Mouse (Mus musculus): Measurements from ENCODE around the gene Dnase2a. TPM values are rescaled to one million over a fixed set of nuclear protein-coding genes. Genes with fewer than 3 reads are reported as not detected.

The Dnase2a gene
- polyA plus RNA-seq, 1 experiment from 2014 or later: 14.8 TPM

DNA sequence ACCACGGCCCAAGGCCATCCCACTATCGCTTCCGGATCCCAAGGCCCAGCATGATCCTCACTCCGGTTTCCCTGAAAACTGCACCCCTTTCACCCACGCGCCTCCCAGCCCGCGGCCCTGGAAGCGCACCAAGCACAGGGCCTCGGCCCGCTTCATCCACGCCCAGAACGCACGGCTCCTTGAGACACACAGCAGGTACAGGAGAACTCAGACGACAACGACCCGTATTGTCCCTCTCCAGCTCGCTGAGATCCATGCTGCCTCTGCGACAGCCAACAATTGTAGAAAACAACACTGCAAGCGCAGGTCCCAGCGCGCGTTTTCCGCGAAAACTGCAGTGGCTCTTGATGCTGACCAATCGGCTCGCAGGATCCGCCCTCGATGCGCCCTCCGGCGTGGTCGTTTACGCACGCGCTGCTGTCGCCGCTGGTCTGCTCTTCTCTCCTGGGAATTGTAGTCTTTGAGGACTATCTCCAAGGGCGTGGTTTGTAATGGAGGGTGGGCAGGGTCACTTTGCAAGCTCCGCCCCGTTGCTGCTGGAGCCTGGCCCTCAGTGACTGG, 57.5 kb downstream of the Dnase2a start:
- Histone ChIP-seq H3K27me3 (no peaks in the 10 kb centered on the region), H3K27ac (peak overlapping the region; percentile 78), H3K4me3 (peak overlapping the region; percentile 65), H3K4me1 (peaks cover 26% of the 10 kb centered on the region), H3K4me2 (replicated peaks) (peak overlapping the region; percentile 80), H3K36me3 (peaks cover 20% of the 10 kb centered on the region), H3K9ac (peak overlapping the region; percentile 72), H3K9me3 (no peaks in the 10 kb centered on the region)
- WGBS: under 1% methylated on average over 41 of the region's 41 CpGs
- ATAC-seq (ENCODE audit: insufficient number of reproducible peaks, insufficient read depth, low FRiP score, low TSS enrichment): peak; percentile 47

DNA sequence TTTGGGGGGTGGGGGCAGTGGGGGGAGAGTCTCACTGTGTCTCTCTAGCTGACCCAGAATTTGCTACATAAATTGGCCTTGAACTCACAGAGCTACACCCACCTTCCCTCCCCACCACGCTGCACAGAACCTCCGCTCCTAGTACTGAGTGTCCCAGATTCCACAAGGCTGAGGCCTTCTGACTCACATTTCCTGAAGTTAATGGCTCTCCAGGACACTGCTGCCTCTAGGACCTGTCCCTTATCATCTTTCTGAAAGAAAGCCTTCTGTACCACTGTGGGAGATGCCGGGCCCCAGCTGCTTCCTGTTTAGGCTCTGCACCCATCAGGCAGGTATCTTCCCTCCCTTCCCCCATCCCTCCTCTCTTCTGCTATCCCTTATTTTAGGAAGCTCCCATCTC, 58.2 kb downstream of the Dnase2a start:
- Histone ChIP-seq H3K27me3 (no peaks in the 10 kb centered on the region), H3K4me2 (replicated peaks) (peak overlapping the region; percentile 80), H3K4me1 (peaks cover 32% of the 10 kb centered on the region), H3K9ac (no peak overlapping the region), H3K4me3 (no peak overlapping the region), H3K9me3 (no peaks in the 10 kb centered on the region), H3K36me3 (peaks cover 20% of the 10 kb centered on the region), H3K27ac (0 out of 2 replicates have a peak overlapping the region, but pooled peaks have one; percentile 30)
- WGBS: 48% methylated on average over 3 of the region's 3 CpGs
- no peak for ATAC-seq (ENCODE audit: insufficient number of reproducible peaks, insufficient read depth, low FRiP score, low TSS enrichment)

DNA sequence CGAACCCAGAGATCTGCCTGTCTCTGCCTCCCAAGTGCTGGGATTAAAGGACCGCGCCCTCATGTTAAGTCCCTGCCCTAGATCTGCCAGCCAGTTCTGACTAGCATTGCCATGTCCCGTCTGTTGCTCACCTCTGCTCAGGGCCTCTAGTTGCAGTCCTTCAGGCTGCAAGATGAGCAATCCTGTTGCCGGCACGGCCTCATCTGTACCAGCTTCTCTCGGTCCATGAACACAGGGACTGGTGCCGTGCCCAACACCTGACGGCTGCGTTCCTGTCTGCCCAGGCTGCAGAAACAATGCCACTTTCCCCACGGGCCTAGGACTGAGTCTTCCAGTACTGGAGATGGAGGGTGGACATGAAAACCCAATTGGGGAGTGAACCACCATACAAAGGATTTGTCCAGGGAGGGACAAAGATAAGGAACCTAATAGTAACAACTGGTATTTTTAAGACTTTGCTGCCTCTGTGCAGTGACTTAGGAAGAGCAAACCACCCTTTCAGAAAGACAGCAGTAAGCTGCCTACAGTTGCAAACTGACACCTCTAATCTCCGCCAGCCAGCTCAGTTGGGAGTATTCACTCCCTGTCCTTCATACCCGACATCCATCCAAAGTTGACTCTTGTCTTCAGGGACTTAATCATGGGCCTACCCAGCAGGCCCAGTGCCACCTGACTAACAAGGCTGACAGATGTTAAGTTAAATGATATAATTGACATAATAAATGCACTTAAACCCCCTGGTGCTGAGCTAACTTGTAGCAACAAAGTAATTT, 59.4 kb downstream of the Dnase2a start:
- Histone ChIP-seq H3K27ac (no peak overlapping the region), H3K27me3 (no peaks in the 10 kb centered on the region), H3K4me1 (peaks cover 32% of the 10 kb centered on the region), H3K4me3 (no peak overlapping the region), H3K9ac (no peak overlapping the region), H3K4me2 (replicated peaks) (no peak overlapping the region), H3K9me3 (no peaks in the 10 kb centered on the region), H3K36me3 (peaks cover 27% of the 10 kb centered on the region)
- 84% methylated on average over 13 of the region's 13 CpGs for WGBS
- ATAC-seq (ENCODE audit: insufficient number of reproducible peaks, insufficient read depth, low FRiP score, low TSS enrichment): no peak

DNA sequence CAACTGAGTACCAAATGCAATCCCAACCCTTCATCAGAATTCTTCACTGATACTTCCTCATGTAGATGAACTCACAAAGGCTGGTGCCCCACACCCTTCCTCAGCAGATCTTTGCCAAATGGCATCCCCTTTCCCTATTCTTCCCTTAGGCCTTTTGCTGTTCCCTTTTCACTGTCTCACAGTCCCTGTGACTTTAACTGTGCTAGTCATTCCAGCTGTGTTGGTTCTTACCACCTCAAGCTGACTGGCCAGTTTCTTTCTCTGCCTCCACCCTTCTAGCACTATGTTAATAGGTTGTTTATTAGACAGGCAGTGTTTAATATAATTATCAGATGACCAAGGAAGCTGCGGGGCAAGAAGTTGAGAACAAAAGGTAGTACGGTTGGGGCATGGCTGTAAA, 60.3 kb downstream of the Dnase2a start:
- 23% methylated on average over 2 of the region's 2 CpGs for WGBS
- peaks cover 30% of the 10 kb centered on the region for H3K36me3 ChIP-seq
- H3K27me3 ChIP-seq: no peaks in the 10 kb centered on the region
- no peaks in the 10 kb centered on the region for H3K9me3 ChIP-seq
- H3K27ac ChIP-seq: peak overlapping the region; percentile 85
- ATAC-seq (ENCODE audit: insufficient number of reproducible peaks, insufficient read depth, low FRiP score, low TSS enrichment): no peak
- H3K4me3 ChIP-seq: peak overlapping the region; percentile 83
- peaks cover 32% of the 10 kb centered on the region for H3K4me1 ChIP-seq
- peak overlapping the region; percentile 90 for H3K9ac ChIP-seq
- peak overlapping the region; percentile 93 for H3K4me2 ChIP-seq (replicated peaks)

DNA sequence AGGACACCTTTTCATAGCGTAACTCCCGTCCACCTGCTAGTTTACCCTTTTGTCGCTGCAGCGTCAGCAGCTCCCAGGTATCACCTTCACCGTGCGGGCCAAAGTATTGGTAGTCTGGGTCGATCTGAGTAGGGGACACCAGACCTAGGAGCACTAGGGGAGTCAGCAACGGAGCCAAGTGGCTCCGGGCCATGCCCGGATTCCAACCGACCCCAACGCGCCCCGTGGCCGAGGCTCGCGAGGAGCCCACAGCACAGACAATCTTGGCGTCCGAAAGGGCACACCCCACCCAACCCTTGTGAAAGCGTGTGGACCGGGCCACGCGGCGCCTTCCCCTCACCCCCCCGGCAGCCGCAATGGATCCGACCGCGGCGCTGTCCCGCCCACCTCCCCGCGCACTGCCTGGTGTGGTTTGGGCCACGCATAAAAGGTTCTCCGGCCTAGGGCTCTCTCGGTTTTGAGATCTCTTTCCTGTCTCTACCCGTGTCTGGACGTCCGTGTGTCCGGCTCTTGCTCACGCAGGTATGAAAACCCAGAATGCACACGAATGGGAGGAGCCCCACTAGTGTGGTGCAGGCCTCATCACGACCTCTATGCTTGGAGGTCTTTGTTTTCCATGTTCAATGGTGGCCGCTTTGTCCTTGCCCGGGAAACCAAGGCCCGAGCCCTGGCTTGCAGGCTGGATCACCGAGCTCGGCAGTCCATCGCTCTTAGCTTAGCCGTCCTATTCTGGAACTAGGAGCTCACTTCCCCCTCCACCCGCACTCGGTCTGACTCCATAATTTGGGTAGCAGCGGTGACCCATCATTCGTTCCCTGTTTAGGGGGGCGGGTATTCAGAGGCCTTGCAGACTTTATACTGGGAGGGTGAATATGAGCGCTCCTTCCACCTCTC, 61.1 kb downstream of the Dnase2a start, which contains the start of the genes Gm49661, Prdx2 and Rnaseh2a:
Gene Gm49661 (minus strand): TSS at position 193 of the 894 bp plus-strand sequence.
Gene Prdx2 (plus strand): TSS at position 347 of the 894 bp plus-strand sequence.
Gene Rnaseh2a (minus strand): TSS at position 527 of the 894 bp plus-strand sequence.
- ATAC-seq (ENCODE audit: insufficient number of reproducible peaks, insufficient read depth, low FRiP score, low TSS enrichment): peak; percentile 65
- H3K4me1 ChIP-seq: peaks cover 32% of the 10 kb centered on the region
- peak within 1 kb of the TSS; percentile 93 for H3K4me2 ChIP-seq (replicated peaks)
- no peaks in the 10 kb centered on the region for H3K9me3 ChIP-seq
- WGBS: under 1% methylated on average over 56 of the region's 56 CpGs
- H3K4me3 ChIP-seq: peak within 1 kb of the TSS; percentile 83
- H3K27ac ChIP-seq: peak within 1 kb of the TSS; percentile 85
- H3K9ac ChIP-seq: peak within 1 kb of the TSS; percentile 90
- peaks cover 35% of the 10 kb centered on the region for H3K36me3 ChIP-seq
- H3K27me3 ChIP-seq: no peaks in the 10 kb centered on the region

DNA sequence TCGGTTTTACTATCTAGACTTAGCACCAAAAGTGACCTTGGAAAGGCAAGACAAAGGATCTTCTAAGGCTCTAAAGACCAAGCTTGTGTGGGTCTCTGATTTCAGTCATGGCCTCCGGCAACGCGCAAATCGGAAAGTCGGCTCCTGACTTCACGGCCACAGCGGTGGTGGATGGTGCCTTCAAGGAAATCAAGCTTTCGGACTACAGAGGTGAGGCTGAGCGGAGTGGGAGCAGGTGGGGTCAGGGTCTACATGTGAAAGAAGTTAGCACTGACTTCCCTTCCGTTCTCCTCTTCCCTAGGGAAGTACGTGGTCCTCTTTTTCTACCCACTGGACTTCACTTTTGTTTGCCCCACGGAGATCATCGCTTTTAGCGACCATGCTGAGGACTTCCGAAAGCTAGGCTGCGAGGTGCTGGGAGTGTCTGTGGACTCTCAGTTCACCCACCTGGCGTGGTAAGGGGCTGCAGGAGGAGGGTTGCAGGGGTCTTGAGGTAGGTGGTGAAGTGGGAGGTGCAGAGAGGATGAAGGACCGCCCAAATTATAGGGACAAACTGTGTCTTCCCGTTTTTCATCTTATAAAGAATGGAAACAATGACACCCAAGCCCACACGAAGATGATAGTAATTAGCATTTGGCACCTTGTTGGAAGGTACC, 61.9 kb downstream of the Dnase2a start:
- Histone ChIP-seq H3K36me3 (peaks cover 35% of the 10 kb centered on the region), H3K27ac (peak overlapping the region; percentile 85), H3K4me1 (peaks cover 28% of the 10 kb centered on the region), H3K27me3 (no peaks in the 10 kb centered on the region), H3K4me2 (replicated peaks) (peak overlapping the region; percentile 93), H3K4me3 (peak overlapping the region; percentile 83), H3K9me3 (no peaks in the 10 kb centered on the region), H3K9ac (peak overlapping the region; percentile 90)
- WGBS: 9% methylated on average over 21 of the region's 21 CpGs
- ATAC-seq (ENCODE audit: insufficient number of reproducible peaks, insufficient read depth, low FRiP score, low TSS enrichment): no peak

DNA sequence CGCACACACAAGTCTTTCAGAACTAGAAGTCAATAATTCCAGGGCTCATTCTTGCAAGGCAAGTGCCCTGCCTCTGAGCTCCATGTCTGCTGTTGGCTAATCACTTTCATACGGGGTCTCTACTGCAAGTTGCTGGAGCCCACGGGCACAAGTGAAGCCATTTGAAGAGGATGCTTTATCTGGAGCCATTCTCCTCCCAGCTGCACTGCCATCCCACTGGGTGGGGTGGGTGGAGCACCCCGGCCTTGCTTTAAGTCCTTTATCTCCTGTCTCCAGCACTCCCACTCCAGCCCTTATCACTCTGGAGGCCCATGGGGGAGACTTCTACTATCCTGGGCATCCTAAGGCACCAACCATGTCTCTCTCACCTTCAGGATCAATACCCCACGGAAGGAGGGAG, 62.6 kb downstream of the Dnase2a start:
- Histone ChIP-seq H3K9me3 (no peaks in the 10 kb centered on the region), H3K27ac (0 out of 2 replicates have a peak overlapping the region, but pooled peaks have one; percentile 85), H3K27me3 (no peaks in the 10 kb centered on the region), H3K4me1 (peaks cover 32% of the 10 kb centered on the region), H3K4me3 (peak overlapping the region; percentile 83), H3K36me3 (peaks cover 35% of the 10 kb centered on the region), H3K9ac (peak overlapping the region; percentile 90), H3K4me2 (replicated peaks) (peak overlapping the region; percentile 93)
- WGBS: 60% methylated on average over 5 of the region's 5 CpGs
- ATAC-seq (ENCODE audit: insufficient number of reproducible peaks, insufficient read depth, low FRiP score, low TSS enrichment): no peak

Small RNAs within 50 kb of the gene (microRNA-seq; reads per million reads assigned to microRNA genes)
- gene Gm24197: not detected
- 3.6 reads per million, percentile 16 among the genes with 10 or more reads in this experiment for gene Mir7069

Other genes with a start within 250 kb of the Dnase2a start
- 94.5 and 97.0 TPM in 2 replicates for gene Ier2, start 245.7 kb upstream of the Dnase2a start, polyA plus RNA-seq (2016; fragmentation: Nextera tagmentation; extraction: Ambion mirVana)
- gene Trmt1, start 222.3 kb upstream of the Dnase2a start, polyA plus RNA-seq (2016; fragmentation: Nextera tagmentation; extraction: Ambion mirVana): 71.2 and 73.6 TPM in 2 replicates
- 19.4 and 20.8 TPM in 2 replicates for gene Nacc1, start 220.7 kb upstream of the Dnase2a start, polyA plus RNA-seq (2016; fragmentation: Nextera tagmentation; extraction: Ambion mirVana)
- 4.9 and 5.0 TPM in 2 replicates for gene Lyl1, start 207.1 kb upstream of the Dnase2a start, polyA plus RNA-seq (2016; fragmentation: Nextera tagmentation; extraction: Ambion mirVana)
- 7.1 and 7.4 TPM in 2 replicates for gene G430095P16Rik, start 185.6 kb upstream of the Dnase2a start, polyA plus RNA-seq (2016; fragmentation: Nextera tagmentation; extraction: Ambion mirVana)
- 18.4 and 21.2 TPM in 2 replicates for gene Nfix, start 108.2 kb upstream of the Dnase2a start, polyA plus RNA-seq (2016; fragmentation: Nextera tagmentation; extraction: Ambion mirVana)
- 5.3 and 5.5 TPM in 2 replicates for gene Dand5, start 85.7 kb upstream of the Dnase2a start, polyA plus RNA-seq (2016; fragmentation: Nextera tagmentation; extraction: Ambion mirVana)
- gene Gadd45gip1, start 77.0 kb upstream of the Dnase2a start, polyA plus RNA-seq (2016; fragmentation: Nextera tagmentation; extraction: Ambion mirVana): 46.7 and 46.8 TPM in 2 replicates
- gene Rad23a, start 67.9 kb upstream of the Dnase2a start, polyA plus RNA-seq (2016; fragmentation: Nextera tagmentation; extraction: Ambion mirVana): 96.0 TPM in 2 replicates
- gene Calr, start 61.6 kb upstream of the Dnase2a start, polyA plus RNA-seq (2016; fragmentation: Nextera tagmentation; extraction: Ambion mirVana): 919 and 944 TPM in 2 replicates
- gene Farsa, start 51.6 kb upstream of the Dnase2a start, polyA plus RNA-seq (2016; fragmentation: Nextera tagmentation; extraction: Ambion mirVana): 106 and 108 TPM in 2 replicates
- gene Syce2, start 36.4 kb upstream of the Dnase2a start, polyA plus RNA-seq (2016; fragmentation: Nextera tagmentation; extraction: Ambion mirVana): 84.1 and 91.7 TPM in 2 replicates
- gene Gcdh, start 14.6 kb upstream of the Dnase2a start, polyA plus RNA-seq (2016; fragmentation: Nextera tagmentation; extraction: Ambion mirVana): 44.3 and 45.2 TPM in 2 replicates
- gene Klf1, start 6.6 kb upstream of the Dnase2a start, polyA plus RNA-seq (2016; fragmentation: Nextera tagmentation; extraction: Ambion mirVana): 4.7 and 5.4 TPM in 2 replicates
- gene Mast1, start 28.8 kb downstream of the Dnase2a start, polyA plus RNA-seq (2016; fragmentation: Nextera tagmentation; extraction: Ambion mirVana): 5.3 and 5.7 TPM in 2 replicates
- gene Rtbdn, start 38.4 kb downstream of the Dnase2a start, polyA plus RNA-seq (2016; fragmentation: Nextera tagmentation; extraction: Ambion mirVana): 0.50 and 0.52 TPM in 2 replicates
- not detected in 2 replicates for gene Gm49661, start 60.9 kb downstream of the Dnase2a start, polyA plus RNA-seq (2016; fragmentation: Nextera tagmentation; extraction: Ambion mirVana)
- gene Prdx2, start 61.0 kb downstream of the Dnase2a start, polyA plus RNA-seq (2016; fragmentation: Nextera tagmentation; extraction: Ambion mirVana): 1,038 and 1,130 TPM in 2 replicates
- 104 and 115 TPM in 2 replicates for gene Rnaseh2a, start 61.2 kb downstream of the Dnase2a start, polyA plus RNA-seq (2016; fragmentation: Nextera tagmentation; extraction: Ambion mirVana)
- gene Junb, start 70.2 kb downstream of the Dnase2a start, polyA plus RNA-seq (2016; fragmentation: Nextera tagmentation; extraction: Ambion mirVana): 8.0 and 9.0 TPM in 2 replicates
- 20.6 TPM in 2 replicates for gene Hook2, start 82.0 kb downstream of the Dnase2a start, polyA plus RNA-seq (2016; fragmentation: Nextera tagmentation; extraction: Ambion mirVana)
- 0.08 TPM in 1 of 2 replicates, not detected in the other for gene Best2, start 106.0 kb downstream of the Dnase2a start, polyA plus RNA-seq (2016; fragmentation: Nextera tagmentation; extraction: Ambion mirVana)
- 125 and 132 TPM in 2 replicates for gene Asna1, start 116.7 kb downstream of the Dnase2a start, polyA plus RNA-seq (2016; fragmentation: Nextera tagmentation; extraction: Ambion mirVana)
- gene Trir, start 118.3 kb downstream of the Dnase2a start, polyA plus RNA-seq (2016; fragmentation: Nextera tagmentation; extraction: Ambion mirVana): 160 and 176 TPM in 2 replicates
- 31.7 and 33.3 TPM in 2 replicates for gene Tnpo2, start 128.4 kb downstream of the Dnase2a start, polyA plus RNA-seq (2016; fragmentation: Nextera tagmentation; extraction: Ambion mirVana)
- 32.8 and 35.8 TPM in 2 replicates for gene Fbxw9, start 151.5 kb downstream of the Dnase2a start, polyA plus RNA-seq (2016; fragmentation: Nextera tagmentation; extraction: Ambion mirVana)
- gene Gm5741, start 159.4 kb downstream of the Dnase2a start, polyA plus RNA-seq (2016; fragmentation: Nextera tagmentation; extraction: Ambion mirVana): 0.90 TPM in 1 of 2 replicates, not detected in the other
- 66.8 and 67.9 TPM in 2 replicates for gene Dhps, start 163.2 kb downstream of the Dnase2a start, polyA plus RNA-seq (2016; fragmentation: Nextera tagmentation; extraction: Ambion mirVana)
- 118 and 128 TPM in 2 replicates for gene Wdr83os, start 172.2 kb downstream of the Dnase2a start, polyA plus RNA-seq (2016; fragmentation: Nextera tagmentation; extraction: Ambion mirVana)
- 48.9 and 49.1 TPM in 2 replicates for gene Wdr83, start 172.7 kb downstream of the Dnase2a start, polyA plus RNA-seq (2016; fragmentation: Nextera tagmentation; extraction: Ambion mirVana)
- 25.9 and 27.6 TPM in 2 replicates for gene Man2b1, start 174.7 kb downstream of the Dnase2a start, polyA plus RNA-seq (2016; fragmentation: Nextera tagmentation; extraction: Ambion mirVana)
- 2.3 and 3.2 TPM in 2 replicates for gene Zfp791, start 214.5 kb downstream of the Dnase2a start, polyA plus RNA-seq (2016; fragmentation: Nextera tagmentation; extraction: Ambion mirVana)
- not detected in 2 replicates for gene Cks1brt, start 243.4 kb downstream of the Dnase2a start, polyA plus RNA-seq (2016; fragmentation: Nextera tagmentation; extraction: Ambion mirVana)

Data from embryonic facial prominence, embryonic 12.5 days (tissue).